Mouse (Mus musculus) forebrain, embryonic 16.5 days (tissue): ENCODE measurements around the gene Serpinb9b. TPM values are rescaled to one million over a fixed set of nuclear protein-coding genes. Genes with fewer than 3 reads are reported as not detected.

Experiments
- ATAC-seq: fragments of 200-750 bp; cut with Nextera tagmentation; 2 replicates; pipeline ENCODE4 v1.8.0; 2017; ENCODE audit warnings: mild to moderate bottlenecking, moderate library complexity
- H3K27ac ChIP-seq: fragments of 300-500 bp; sonication (generic); 2 replicates; pipeline ENCODE4 v1.5.1; 2014; ENCODE audit warnings: low read length, control low read depth
- H3K27me3 ChIP-seq: fragments of 300-500 bp; sonication (generic); replicated peaks from 2 replicates; pipeline ENCODE4 v1.6.1; 2014; ENCODE audit warnings: low read length; ENCODE audit not compliant: control insufficient read depth, insufficient read depth
- H3K36me3 ChIP-seq: fragments of 300-500 bp; sonication (generic); 2 replicates; pipeline ENCODE4 v1.6.1; 2014; ENCODE audit not compliant: control insufficient read depth, insufficient read depth
- H3K4me1 ChIP-seq: fragments of 300-500 bp; sonication (generic); replicated peaks from 2 replicates; pipeline ENCODE4 v1.6.1; 2014; ENCODE audit warnings: low read length; ENCODE audit not compliant: control insufficient read depth, insufficient read depth
- H3K4me2 ChIP-seq: fragments of 300-500 bp; sonication (generic); 2 replicates; pipeline ENCODE4 v1.6.1; 2014; ENCODE audit warnings: mild to moderate bottlenecking, low read length, control low read depth
- H3K4me3 ChIP-seq: fragments of 300-500 bp; sonication (generic); replicated peaks from 2 replicates; pipeline ENCODE4 v1.5.1; 2014; ENCODE audit warnings: mild to moderate bottlenecking, low read length, control low read depth
- H3K9ac ChIP-seq: fragments of 300-500 bp; sonication (generic); replicated peaks from 2 replicates; pipeline ENCODE4 v1.6.1; 2014; ENCODE audit warnings: low read depth, low read length, control low read depth
- H3K9me3 ChIP-seq: fragments of 300-500 bp; sonication (generic); 2 replicates; pipeline ENCODE4 v1.6.1; 2016; ENCODE audit warnings: low read length; ENCODE audit not compliant: control insufficient read depth
- WGBS: fragments of 180-500 bp; shearing (Covaris S2); extraction: QIAGEN DNeasy Blood & Tissue Kit; methylation state at CpG from one replicate; pipeline ENCODE4 v1.1.7; 2014; 5-methylcytosine and 5-hydroxymethylcytosine counted together
- polyA plus RNA-seq: library from polyadenylated mRNA; unstranded; fragments of >200 nt; fragmentation: Nextera tagmentation; extraction: Ambion mirVana; gene quantifications from 2 replicates; pipeline ENCODE4 v1.2.1, GENCODE M21; 2015

The Serpinb9b gene
- polyA plus RNA-seq, 1 experiment from 2014 or later: 0.14 TPM

GRCm38 (mm10) chr13:33004414-33005105 is 22.7 kb upstream of the Serpinb9b start:
- no peak overlapping the region for H3K27ac ChIP-seq
- no peaks in the 10 kb centered on the region for H3K36me3 ChIP-seq
- no peaks in the 10 kb centered on the region for H3K9me3 ChIP-seq
- no peaks in the 10 kb centered on the region for H3K27me3 ChIP-seq
- H3K4me1 ChIP-seq: peaks cover 5% of the 10 kb centered on the region; the same call in 1 of the 2 replicates
- ATAC-seq: peak; percentile 86
- WGBS: 25% methylated on average over 12 of the region's 12 CpGs
- peak overlapping the region; percentile 42 for H3K9ac ChIP-seq
- H3K4me2 ChIP-seq: peak overlapping the region; percentile 46
- H3K4me3 ChIP-seq: peak overlapping the region; percentile 27

- H3K27ac ChIP-seq: no peak overlapping the region
- no peak overlapping the region for H3K4me3 ChIP-seq
- ATAC-seq: no peak
- H3K9me3 ChIP-seq: no peaks in the 10 kb centered on the region
- WGBS: 78% methylated on average over 2 of the region's 2 CpGs
- no peak overlapping the region for H3K4me2 ChIP-seq
- no peaks in the 10 kb centered on the region for H3K27me3 ChIP-seq
- peaks cover 5% of the 10 kb centered on the region; the same call in 1 of the 2 replicates for H3K4me1 ChIP-seq
- no peaks in the 10 kb centered on the region for H3K36me3 ChIP-seq
- no peak overlapping the region for H3K9ac ChIP-seq
These were observed 21.6 kb upstream of the Serpinb9b start for GRCm38 (mm10) chr13:33005501-33006075.

GRCm38 (mm10) chr13:33006555-33006954 is 20.7 kb upstream of the Serpinb9b start:
- no peaks in the 10 kb centered on the region for H3K27me3 ChIP-seq
- no peak overlapping the region for H3K4me3 ChIP-seq
- H3K9ac ChIP-seq: no peak overlapping the region
- H3K9me3 ChIP-seq: no peaks in the 10 kb centered on the region
- ATAC-seq: no peak
- whole genome bisulfite sequencing: 87% methylated on average over 3 of the region's 3 CpGs
- H3K36me3 ChIP-seq: no peaks in the 10 kb centered on the region
- no peak overlapping the region for H3K4me2 ChIP-seq
- no peak overlapping the region for H3K27ac ChIP-seq
- peaks cover 5% of the 10 kb centered on the region; the same call in 1 of the 2 replicates for H3K4me1 ChIP-seq

- no peak overlapping the region for H3K4me2 ChIP-seq
- 82% methylated on average over 1 of the region's 1 CpGs for WGBS
- no peaks in the 10 kb centered on the region for H3K36me3 ChIP-seq
- no peak overlapping the region for H3K9ac ChIP-seq
- no peaks in the 10 kb centered on the region for H3K9me3 ChIP-seq
- no peak for ATAC-seq
- no peak overlapping the region for H3K4me3 ChIP-seq
- H3K27me3 ChIP-seq: no peaks in the 10 kb centered on the region
- H3K27ac ChIP-seq: no peak overlapping the region
- no peaks in the 10 kb centered on the region for H3K4me1 ChIP-seq
These were observed 14.8 kb upstream of the Serpinb9b start for GRCm38 (mm10) chr13:33012395-33012794.

- 71% methylated on average over 2 of the region's 2 CpGs for WGBS
- no peak overlapping the region for H3K27ac ChIP-seq
- no peaks in the 10 kb centered on the region for H3K4me1 ChIP-seq
- ATAC-seq: no peak
- H3K36me3 ChIP-seq: no peaks in the 10 kb centered on the region
- no peak overlapping the region for H3K4me3 ChIP-seq
- no peaks in the 10 kb centered on the region for H3K27me3 ChIP-seq
- H3K4me2 ChIP-seq: no peak overlapping the region
- no peaks in the 10 kb centered on the region for H3K9me3 ChIP-seq
- no peak overlapping the region for H3K9ac ChIP-seq
These were observed 13.9 kb upstream of the Serpinb9b start for GRCm38 (mm10) chr13:33013271-33013670.

- Histone ChIP-seq H3K27me3 (no peaks in the 10 kb centered on the region), H3K27ac (no peak overlapping the region), H3K4me2 (no peak overlapping the region), H3K36me3 (no peaks in the 10 kb centered on the region), H3K4me1 (no peaks in the 10 kb centered on the region), H3K4me3 (no peak overlapping the region), H3K9me3 (peaks cover 4% of the 10 kb centered on the region; the same call in 1 of the 2 replicates), H3K9ac (no peak overlapping the region)
- ATAC-seq: no peak
- WGBS: 100% methylated on average over 1 of the region's 1 CpGs
These were observed 4.8 kb upstream of the Serpinb9b start for GRCm38 (mm10) chr13:33022371-33022770.

- no peak overlapping the region for H3K27ac ChIP-seq
- no peaks in the 10 kb centered on the region for H3K4me1 ChIP-seq
- H3K9ac ChIP-seq: no peak overlapping the region
- no peak for ATAC-seq
- H3K36me3 ChIP-seq: no peaks in the 10 kb centered on the region
- no peaks in the 10 kb centered on the region for H3K9me3 ChIP-seq
- no peaks in the 10 kb centered on the region for H3K27me3 ChIP-seq
- no peak overlapping the region for H3K4me3 ChIP-seq
- WGBS: 64% methylated on average over 1 of the region's 1 CpGs
- no peak overlapping the region for H3K4me2 ChIP-seq
These were observed 674 bp upstream of the Serpinb9b start for GRCm38 (mm10) chr13:33026427-33027057.

GRCm38 (mm10) chr13:33028146-33028545 is 930 bp downstream of the Serpinb9b start:
- Histone ChIP-seq H3K36me3 (no peaks in the 10 kb centered on the region), H3K4me2 (no peak overlapping the region), H3K9ac (no peak overlapping the region), H3K9me3 (no peaks in the 10 kb centered on the region), H3K4me1 (no peaks in the 10 kb centered on the region), H3K27me3 (no peaks in the 10 kb centered on the region), H3K27ac (no peak overlapping the region), H3K4me3 (no peak overlapping the region)
- no peak for ATAC-seq
- 69% methylated on average over 2 of the region's 2 CpGs for WGBS

- H3K4me1 ChIP-seq: no peaks in the 10 kb centered on the region
- no peak for ATAC-seq
- H3K27me3 ChIP-seq: no peaks in the 10 kb centered on the region
- H3K9ac ChIP-seq: no peak overlapping the region
- no peak overlapping the region for H3K27ac ChIP-seq
- WGBS: 92% methylated on average over 2 of the region's 2 CpGs
- no peaks in the 10 kb centered on the region for H3K9me3 ChIP-seq
- no peaks in the 10 kb centered on the region for H3K36me3 ChIP-seq
- H3K4me2 ChIP-seq: no peak overlapping the region
- no peak overlapping the region for H3K4me3 ChIP-seq
These were observed 1.3 kb downstream of the Serpinb9b start for GRCm38 (mm10) chr13:33028550-33028949.
